Mouse (Mus musculus) olfactory bulb, adult 2 months (tissue): ENCODE measurements around the gene Celsr3.

Experiments used
- CTCF ChIP-seq: fragments of 200-500 bp; IDR thresholded peaks from 2 replicates; pipeline ENCODE4 v1.5.1; 2012; ENCODE audit warnings: low read depth, mild to moderate bottlenecking, low read length, moderate library complexity; ENCODE audit not compliant: insufficient read depth
- POLR2A ChIP-seq: fragments of 200-500 bp; IDR thresholded peaks from 2 replicates; pipeline ENCODE4 v1.6.1; 2012; ENCODE audit warnings: mild to moderate bottlenecking, low read depth, low read length, moderate library complexity; ENCODE audit not compliant: insufficient read depth

DNA sequence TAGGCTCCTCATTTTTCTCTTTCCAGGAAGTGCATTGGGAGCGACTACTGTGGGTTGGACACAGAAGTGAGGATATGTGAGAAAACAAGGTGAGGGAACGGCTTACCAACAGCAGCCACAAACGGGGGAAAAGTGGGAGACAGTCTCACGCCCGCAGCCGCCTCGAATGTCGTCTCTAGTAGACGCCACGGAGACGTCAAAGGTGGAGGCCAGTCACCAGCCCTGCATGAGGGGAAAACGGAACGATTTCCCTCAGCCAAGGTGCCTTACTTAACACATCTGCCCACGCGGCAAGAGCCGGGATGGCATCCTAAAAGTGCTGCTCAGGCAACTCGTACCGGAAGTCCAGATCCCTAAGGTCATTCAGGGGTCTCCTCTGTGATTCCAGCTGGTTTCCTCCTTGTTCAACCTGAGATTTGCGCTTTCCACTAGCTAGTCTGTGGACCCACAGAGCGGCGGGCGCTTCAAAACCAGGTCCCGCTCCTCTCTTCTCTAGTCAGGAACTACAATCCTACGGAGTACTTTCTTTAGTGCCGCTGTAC is 1.9 kb upstream of the Celsr3 start:
- TF ChIP-seq POLR2A (no peak; the same call in 1 of the 2 replicates), CTCF (peak; percentile 23; the same call in 1 of the 2 replicates)
